Mouse (Mus musculus) ovary, adult 18-20 months (tissue): ENCODE measurements around the gene Emp3.

Experiments used
- DNase-seq: peaks from one replicate; pipeline ENCODE4 v3.0.0; 2022; ENCODE audit warnings: low spot score, mixed read lengths

Emp3 gene

DNA sequence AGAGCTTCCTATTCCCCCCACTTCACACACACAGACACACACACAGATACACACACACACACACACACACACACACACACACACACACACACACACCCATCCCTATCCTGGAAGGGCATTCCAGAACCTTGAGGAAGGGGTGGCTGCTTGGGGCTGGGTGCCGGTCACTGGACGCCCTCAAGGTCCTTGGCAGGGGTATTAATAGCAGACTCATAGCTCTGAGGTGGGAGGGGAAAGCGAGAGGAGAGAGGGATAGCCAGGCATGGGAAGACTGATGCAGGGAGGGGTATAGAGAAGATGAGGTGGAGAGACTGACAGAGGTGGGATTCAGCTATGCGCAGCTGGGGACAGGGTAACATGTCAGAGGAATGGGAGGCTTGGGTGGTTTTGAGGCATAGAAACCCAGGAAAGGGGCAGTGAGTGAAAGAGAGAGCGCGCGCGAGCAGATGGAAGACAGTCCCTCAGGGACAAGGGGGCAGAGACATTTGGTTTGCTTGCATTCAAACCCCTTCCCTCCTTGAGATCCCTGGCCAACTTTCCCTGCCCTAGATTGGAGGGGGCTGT is 52.0 kb downstream of the Emp3 start:
- DNase-seq, result peak; percentile 34
